Mouse (Mus musculus): ENCODE measurements around the gene Gfra4.
A peak's percentile ranks its signal among the peaks of the same experiment; 100 is the strongest.
"Not testable (repeated sequence)": the region's sequence is repeated elsewhere in the genome, so short reads cannot be mapped to it uniquely, and the experiment has no call there.

Gene Gfra4

DNA sequence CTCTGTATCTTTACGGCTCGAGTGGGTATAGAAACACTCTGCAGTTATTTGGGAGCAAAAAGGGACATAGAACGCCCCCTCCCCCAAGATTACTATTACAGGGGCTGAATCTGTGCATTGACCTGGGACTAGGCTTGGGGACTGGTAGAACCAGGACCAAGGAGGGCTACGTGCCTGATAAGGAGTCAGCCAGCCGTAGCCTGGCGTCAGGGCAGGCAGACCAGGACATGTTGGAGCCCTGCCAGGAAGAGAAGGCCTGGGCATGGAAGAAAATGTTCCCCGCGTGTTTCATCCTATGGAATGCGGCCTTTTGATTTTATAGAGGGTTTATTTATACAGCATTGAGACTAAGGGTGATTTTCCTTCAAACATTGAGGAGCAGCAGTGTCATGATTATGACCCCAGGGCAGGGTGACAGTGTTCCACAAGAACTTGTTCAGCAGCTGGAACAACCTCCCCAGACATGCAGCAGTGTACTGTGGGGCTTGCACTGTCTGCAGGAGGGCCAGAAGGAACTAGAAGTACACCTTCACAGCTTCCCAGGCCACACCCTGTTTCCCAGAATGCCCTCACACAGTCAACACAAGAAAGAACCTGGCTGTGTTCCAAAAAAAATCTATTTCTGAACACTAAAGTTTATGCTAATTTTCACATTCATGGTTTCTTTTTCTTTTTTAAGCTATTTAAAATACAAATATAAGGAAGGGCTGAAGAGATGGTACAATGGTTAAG lies 2.3 kb upstream of the Gfra4 start:
- no peak for DNase-seq

DNA sequence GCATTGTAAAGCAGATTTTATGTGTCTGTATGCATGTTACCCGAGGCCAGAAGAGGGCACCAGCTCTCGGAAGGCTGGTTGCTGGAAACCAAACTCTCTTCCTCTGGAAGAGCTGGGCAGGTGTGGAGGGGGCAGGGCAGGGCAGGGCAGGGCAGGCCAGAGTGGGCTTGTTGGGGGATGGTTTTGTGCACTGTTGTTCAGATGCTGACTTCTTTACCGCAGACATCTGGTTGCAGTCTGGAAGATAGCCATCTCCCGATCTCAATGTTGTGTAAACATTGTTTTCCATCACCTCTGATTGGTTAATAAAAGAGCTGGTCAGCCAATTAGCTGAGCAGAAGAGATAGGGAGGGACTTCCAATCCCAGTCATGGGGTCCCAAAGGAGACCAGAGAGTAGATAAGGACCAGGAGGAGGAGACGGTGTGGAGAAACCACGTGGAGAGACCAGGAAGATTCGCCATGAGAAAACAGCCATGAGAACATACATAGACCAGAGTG lies 1.5 kb upstream of the Gfra4 start:
- DNase-seq: no peak

GRCm38 (mm10) chr2:131040854-131041825 lies 1.7 kb downstream of the Gfra4 start:
- peak; percentile 81 for DNase-seq

GRCm38 (mm10) chr2:131038675-131039074 lies 4.2 kb downstream of the Gfra4 start:
- DNase-seq: no peak

DNA sequence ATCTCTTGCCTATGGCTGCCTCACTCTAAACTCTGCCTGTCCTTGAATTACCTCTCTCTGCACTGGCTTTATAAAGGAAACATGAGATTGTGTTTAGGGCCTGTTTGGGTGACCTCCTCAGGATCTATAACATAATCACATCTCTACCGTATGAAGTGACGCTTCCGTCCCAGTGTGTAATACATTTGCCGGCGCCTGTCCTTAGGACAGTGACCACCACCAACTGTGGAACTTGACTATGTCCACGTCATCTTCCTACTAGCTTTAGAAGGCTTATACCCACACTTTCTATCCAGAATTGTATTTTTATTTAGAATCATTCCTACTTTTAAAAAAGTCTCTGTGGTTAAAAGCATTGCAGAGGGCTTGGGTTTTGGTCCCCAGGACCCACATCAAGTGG lies 4.7 kb downstream of the Gfra4 start:
- DNase-seq: no peak

GRCm38 (mm10) chr2:131037226-131037990 lies 5.5 kb downstream of the Gfra4 start:
- DNase-seq: peak; percentile 40

- DNase-seq: no peak
These were observed 6.1 kb downstream of the Gfra4 start for GRCm38 (mm10) chr2:131036757-131037156.

DNA sequence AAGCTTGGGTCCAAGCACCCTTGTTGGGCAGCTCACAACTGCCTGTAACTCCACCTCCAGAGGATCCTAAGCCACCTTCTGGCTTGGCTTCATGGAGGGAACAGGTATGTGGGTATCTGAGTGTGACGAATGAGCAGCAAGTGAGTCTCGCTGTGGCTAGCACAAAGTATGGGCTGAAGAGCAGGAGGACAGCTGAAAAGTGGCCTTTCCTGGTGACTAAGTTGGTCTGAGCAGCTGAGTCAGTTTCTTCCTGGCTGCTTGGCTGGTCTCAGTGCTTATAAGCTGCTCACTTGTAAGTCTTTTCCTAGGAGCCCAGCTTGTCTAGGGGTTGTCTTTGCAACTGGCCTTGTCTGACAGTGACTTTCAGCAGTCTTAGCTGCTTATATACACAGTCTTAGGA lies 6.5 kb downstream of the Gfra4 start:
- no peak for DNase-seq

GRCm38 (mm10) chr2:131031406-131031805 lies 11.5 kb downstream of the Gfra4 start:
- not testable (repeated sequence) for DNase-seq

DNA sequence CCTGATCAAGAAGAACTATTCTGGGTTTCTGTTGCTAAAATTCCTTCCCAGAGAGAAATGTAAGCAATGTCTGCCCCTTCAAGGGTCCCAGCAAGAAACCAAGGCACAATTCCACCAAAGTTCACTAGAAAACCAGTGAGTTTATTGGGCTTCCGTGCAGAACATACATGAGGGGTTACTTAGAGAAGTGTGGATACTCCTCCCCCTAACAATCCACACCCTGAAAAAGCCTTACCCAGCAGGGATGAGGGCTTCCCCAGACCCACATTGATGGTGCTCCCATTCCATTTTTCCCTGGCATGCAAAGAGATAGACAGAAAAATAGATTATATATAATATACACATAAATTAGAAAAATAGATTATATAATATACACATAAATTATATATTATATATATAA lies 11.9 kb downstream of the Gfra4 start:
- DNase-seq: no peak

DNA sequence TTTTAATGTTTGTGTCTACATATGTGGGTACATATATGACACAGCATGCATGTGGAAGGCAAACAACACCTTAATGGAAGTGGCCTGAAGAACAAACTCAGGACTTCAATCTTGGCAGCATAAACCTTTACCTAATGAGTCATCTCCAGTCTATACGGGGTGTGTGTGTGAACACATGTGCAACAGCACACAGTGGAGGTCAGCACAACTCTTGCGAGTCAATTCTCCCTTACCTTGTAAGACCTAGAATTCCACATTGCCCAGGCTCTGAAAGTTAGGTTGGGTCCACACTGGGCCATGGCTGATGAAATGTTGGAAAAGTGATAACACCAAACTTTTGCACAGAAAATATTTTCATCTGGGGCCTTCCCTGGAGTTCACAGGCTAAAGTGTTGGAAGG lies 12.3 kb downstream of the Gfra4 start:
- DNase-seq: no peak

DNA sequence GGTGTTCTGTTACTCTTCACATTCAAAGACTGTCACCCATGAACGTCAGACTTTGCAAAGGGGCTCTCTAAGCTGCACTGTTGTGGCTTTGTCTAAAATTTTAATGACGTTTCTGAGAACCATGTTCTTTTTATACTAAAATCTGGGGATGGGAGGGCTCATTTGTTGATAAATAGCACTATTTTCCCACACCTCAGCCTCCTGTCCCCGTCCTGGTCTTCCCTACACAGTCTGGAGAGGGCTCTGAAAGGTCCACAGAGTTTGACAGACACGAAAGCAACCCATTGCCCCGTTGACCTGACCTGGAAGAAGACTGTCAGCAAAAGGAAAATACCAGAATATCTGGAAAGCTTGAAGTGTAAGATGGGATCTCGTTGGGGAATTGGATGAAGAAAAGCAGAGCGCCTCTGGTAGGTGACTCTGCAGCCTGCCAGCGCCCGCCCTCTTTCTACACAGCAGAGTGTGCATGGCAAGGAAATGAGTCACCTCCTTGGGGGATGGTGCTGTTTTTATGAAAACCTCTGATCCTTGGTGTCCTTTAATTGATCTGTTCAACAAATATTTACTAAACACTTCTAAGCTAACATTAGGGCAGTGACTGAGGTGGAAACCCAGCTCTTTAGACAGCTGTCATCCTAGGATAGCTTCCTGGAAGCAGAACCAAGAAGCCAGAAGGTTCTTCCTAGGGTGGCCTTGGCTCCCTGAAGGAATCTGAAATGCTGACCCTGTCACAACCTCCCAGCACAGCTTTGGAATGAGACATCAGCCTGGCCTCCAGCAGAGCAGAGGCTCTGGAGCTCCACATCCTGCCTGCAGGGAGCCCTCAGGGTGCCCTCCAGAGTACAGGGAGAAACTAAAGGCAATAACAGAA lies 13.6 kb downstream of the Gfra4 start:
- DNase-seq: no peak

DNA sequence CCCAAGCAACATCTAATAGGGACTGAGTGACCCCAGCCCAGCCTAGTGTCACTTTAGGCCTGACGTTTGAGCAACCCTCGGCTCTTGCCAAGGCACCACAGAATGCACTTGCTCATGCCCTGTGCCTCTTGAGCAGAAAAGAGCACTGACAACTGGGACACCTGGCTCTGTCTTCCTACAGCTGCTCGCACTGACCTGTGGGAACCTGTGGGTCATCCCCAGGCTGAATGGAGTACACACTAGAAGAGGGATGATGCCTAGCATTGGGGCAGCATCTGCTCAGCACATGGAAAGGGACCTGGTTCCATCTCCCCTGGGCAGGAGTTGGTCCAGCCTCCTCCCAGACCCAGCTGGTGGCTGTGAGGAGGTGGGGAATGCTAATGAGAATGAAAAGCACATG lies 15.9 kb downstream of the Gfra4 start:
- DNase-seq: no peak

DNA sequence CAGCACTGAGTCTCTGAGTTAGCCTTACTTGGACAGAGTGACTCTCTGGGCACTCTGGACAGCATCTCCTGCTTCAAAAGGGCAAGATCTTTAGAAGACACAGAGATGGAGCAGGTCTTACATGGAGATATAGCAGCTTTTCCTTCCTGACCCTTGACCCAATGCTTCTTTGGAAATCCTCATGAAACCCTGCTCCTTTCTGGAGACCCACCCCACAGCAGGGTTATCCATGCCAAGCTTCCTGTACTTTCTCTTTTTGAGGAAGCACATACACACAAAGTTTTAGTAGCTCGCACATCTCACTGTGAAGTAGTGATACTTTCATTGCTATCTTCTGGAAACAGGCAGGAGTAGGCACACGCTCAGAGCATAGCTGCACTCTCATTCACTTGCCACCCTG lies 17.7 kb downstream of the Gfra4 start:
- DNase-seq: no peak

DNA sequence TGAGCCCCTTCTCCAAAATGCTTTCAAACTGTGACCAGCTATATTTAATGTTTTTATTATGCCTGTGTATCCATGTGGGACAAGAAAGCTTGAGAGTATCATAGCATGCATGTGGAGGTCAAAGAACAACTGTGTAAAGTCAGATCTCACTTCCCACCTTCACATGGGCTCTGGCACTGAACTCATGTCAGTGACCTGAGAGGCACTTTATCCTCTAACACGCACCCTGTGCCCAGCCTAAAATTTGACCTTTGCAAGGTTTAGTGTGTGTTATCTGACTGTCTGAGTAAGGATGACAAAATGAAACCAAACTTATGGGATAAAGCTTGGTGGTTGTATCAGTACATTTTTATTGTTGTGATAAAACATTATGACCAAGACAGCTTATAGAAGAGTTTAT lies 32.3 kb downstream of the Gfra4 start:
- DNase-seq: no peak

DNA sequence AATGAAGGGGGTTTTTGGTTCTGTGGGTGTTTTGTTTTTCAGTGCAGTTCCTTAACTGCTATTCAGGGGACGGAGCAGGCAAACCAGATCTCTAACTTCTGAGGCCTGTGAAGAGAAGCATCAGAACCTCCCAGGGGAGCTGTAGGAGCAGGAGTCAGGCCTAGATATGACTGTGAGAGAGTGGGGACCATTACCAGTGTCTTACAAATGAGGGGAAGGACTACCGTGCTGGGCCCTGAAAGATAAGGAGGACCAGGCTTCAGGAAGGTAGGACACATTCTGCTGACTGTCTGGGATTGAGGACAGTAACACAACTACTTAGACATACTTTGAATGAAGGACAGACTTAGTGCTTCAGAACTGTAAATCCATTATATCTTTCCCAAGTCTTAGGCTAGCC lies 33.8 kb downstream of the Gfra4 start:
- DNase-seq: no peak

GRCm38 (mm10) chr2:130992818-130993217 lies 50.1 kb downstream of the Gfra4 start:
- no peak for DNase-seq

Measured in layer of hippocampus, adult 9-11 months (tissue).